Mouse (Mus musculus) kidney, adult 9 months (tissue): ENCODE data around the gene Creg1.

Source experiments
- DNase-seq: peaks from one replicate; pipeline ENCODE4 v3.0.0; 2022

The Creg1 gene

GRCm38 (mm10) chr1:165763635-165764372, at the start of gene Creg1:
Gene Creg1 (plus strand): TSS chr1:165763746.
- peak; percentile 96 for DNase-seq

DNA sequence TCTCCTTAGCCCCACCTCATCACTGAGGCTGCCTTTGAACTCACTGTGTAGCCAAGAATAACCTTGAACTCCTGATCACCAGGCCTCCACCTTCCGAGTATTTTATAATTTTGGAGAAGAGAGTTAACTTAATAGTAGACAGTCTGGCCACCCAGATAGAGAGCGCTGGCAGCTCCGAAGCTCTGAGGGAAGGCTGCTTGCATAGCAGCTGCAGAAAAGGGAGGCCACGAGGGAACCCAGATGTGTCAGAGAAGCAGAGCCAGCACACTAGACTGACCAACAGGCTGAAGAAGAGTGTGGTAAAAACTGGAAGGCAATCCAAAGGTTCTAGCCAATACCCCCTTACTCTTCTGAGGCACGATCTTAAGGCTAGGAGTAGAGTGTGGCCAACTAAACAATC, 49.7 kb upstream of the Creg1 start:
- no peak for DNase-seq

DNA sequence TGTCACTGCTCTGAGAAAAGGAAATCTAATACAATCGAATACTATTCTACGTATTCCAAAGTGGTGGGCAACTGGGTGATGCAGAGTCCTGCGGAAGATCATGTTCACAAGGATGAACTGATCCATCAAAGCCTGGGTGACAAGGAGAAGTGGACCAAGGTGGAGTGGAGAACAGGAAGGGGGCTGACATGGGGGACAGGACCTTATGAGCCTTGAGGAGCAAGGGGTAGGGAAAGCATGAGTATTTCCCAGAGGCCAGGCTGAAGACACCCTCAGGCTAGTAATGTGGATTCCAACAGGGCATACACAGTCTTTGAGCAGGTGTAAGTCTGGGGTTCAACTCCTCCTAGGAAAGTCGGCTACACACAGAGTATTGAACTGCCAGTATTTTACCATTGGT, 47.1 kb upstream of the Creg1 start:
- DNase-seq, result no peak

DNA sequence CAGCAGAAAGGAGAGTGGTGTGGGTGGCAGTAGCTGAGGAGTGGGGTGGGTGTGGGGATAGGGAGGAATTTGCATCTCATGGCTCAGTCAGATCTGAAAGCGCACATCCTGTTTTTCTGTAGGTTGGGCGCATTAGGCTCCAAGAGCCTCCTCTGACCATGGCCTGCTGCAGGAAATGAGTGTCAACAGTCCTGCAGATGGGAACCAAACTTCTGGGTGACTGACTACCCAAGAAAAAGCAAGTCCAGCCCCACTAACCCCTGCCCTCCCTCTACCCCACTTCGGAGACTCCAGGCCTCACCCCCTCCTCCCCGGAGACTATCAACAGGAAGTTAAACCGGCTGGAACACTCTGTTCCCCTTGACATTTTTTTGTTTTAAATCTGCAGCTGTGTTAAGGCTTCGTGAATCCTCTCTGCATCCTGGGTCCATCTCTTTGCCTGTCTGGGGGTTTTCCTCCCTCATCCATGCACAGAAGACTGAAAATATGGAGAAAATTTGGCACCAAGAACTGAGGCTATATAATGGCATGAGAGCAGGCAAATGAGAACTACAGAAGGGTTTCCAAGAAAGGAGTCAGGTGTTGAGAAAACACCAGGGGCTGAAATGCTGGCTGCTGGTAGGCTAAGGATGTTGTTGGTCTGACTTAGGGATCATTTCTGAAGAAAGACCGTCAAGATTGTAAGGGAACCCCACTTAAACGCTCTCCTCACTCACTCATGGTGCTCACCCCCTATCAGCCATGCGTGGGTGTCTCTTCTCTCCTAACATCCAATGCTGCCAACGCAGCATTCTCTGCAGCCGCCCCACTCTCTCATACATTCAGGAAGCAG, 45.6 kb upstream of the Creg1 start:
- peak; percentile 75 for DNase-seq

DNA sequence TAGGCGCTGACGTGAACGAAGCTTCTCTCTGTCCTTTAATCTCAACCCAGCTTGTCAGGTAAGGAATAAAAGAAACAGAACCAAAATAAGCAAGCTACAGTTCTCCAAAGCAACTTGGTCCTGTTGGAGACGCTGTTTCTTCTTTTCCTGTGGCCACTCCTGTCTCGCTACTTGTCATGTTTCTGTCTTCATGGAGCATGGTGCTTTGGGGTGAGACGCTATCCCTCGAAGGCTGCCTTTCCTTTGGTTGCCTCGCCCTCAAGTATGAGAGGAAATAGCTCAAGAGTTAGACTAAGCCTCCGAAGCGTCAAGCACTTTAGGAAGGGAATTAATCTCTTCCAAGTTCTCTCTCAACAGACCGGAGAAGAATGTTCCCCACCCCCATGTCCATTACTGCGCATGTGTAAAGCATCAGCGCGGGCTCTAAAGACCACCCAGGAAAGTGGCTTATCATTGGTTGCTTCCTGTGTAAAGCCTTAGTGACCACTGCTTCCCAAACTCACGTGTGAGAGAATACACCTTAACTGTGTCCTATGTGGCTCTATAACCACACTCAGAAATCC, 44.9 kb upstream of the Creg1 start:
- no peak for DNase-seq

- DNase-seq, result no peak
Observed at GRCm38 (mm10) chr1:165722531-165723123, 40.9 kb upstream of the Creg1 start.

DNA sequence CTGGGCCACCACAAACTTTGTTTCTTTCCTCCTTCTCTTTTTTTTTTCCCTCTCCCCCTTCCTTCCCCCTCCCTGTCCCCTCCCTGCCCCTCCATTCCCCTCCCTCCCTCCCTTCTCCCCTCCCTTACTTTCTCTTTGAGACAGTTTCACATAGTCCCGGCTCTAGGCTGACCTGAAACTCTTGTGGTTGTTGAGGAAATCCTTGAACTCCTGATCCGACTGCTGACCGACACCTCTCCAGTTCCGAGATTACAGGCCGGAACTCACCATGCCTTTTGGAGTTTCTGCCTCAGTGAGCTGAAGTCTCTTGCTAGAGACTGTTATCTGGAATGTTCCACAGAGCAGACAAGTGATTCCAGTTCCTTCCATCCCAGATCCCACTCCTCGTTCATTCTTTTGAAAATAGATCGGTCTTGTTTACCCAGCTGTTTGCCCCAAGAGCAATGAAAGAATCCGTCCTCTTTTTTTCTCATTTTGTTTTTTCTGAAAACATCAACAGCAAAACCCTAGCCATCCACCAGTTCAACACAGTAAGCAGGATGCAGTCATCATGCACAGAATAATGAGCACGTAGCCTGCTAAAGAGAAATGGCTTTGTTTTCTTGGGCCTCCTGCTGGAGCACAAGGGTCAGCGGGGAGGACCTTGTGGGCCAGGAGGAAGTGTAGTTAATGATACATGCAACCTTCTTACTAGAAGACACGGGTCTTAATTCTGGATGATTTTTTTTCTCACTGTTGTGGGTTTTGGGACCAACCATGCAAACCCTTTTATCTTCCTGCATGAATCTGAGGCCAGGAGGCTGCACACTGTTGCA, 39.1 kb upstream of the Creg1 start:
- DNase-seq, result no peak

DNA sequence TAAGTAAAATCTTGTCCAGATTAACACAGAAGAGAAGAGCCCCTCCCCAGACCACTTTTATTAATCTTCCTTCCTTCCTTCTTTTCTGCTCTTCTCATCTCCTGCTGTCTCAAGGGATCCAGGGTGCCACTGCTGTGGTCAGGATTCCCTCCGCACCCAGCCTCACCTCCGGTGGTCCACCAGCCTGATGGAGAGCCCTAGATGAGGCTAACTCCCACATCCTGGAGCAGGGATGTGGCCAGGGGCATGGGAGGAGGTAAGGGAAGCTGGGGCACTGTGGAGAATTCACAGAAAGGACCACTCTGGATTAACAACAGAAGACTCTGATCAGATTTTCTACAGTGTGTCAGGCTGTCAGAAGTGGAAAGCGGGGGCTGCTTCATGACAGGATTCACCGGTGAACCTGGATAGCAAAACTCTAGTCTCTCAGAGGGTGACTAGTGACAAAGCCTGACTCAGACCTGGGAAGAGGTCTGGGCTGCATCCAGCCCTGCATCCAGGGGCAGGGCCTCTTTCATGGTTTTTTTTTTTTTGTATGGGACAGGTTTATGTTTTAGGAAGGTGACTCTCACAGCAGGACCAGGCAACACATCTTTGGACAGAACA, 38.4 kb upstream of the Creg1 start:
- DNase-seq, result no peak

- DNase-seq, result no peak
Observed at GRCm38 (mm10) chr1:165726986-165727385, 36.6 kb upstream of the Creg1 start.

DNA sequence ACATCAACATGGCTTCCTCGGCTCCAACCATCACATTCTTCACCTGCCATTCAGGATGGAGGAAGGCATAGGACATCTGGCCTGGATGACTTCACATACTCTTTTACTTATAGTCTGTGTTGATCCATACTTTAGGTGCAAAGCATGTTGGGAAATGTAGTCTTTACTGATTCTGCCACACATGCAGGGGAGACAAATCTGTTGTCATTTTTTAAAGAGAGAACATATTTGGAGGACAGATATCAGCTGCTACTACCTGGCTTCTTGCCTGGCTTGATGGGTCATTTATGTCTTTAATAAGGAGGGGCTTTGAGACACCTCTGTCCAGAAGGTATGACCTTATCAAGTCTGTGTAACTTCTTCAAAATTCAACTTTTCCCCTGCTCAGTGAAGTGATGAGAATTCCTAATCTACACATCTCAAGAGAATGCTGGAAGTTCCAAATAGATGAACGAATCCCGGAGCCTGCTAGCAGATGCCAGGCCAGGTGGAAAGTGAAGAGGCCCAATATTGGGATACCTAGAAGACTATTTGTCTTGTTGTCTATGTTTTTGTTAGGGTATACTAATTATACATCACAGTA, 35.4 kb upstream of the Creg1 start:
- DNase-seq, result no peak

DNA sequence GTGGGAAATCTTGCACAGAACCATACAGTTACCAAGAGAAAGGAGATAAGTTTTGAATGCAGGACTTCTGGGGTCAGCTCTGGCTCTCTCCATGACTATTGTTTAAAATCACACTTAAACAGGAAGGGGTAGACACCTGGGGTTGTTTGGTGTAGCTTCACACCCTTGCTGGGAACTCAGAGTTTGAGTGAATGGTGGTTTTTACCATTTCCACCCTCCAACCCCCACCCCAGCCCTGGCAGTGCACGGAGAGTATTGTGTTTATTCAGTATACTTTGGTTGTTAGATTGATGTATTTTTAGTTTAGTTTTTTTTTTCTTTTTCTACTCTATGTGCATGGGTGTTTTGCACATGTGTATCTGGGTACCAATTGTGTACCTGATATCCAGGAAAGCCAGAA, 33.4 kb upstream of the Creg1 start:
- DNase-seq, result no peak

DNA sequence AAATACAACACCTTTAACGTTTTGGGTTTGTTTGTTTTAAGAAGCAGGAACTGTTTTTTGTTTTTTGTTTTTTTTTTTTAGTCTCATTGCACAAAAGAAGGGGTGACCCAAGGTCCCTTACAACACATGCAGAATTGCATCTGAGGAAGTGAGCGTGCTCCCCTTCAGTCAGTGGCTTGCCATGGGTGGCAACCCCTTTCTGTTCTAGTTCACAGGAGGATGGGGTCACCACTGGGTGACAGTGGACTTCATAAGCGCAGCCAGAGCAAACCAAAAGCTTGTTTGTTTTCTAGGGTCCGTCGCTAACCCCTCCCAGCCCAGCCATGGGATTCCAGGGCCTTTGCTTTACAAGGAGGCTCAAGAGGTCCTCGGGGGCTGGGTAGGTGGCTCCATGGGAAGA, 32.0 kb upstream of the Creg1 start:
- no peak for DNase-seq

DNA sequence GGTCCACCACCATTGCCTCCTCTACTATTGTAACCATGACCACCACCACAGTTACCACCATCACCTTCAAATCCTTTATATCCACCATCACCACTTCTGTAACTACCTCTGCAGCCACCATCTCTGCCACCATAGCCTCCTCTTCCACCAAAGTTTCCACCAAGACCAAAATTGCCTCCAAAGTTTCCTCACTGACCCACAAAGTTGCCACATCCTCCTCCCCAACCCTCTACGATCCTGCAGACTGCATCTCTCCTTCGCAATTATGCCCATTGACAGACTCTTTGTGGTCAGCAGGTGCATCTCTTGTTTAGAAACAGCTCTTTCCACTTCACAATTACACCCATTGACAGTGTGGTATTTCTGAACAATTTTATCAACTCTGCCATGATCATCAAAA, 28.7 kb upstream of the Creg1 start:
- DNase-seq, result no peak

DNA sequence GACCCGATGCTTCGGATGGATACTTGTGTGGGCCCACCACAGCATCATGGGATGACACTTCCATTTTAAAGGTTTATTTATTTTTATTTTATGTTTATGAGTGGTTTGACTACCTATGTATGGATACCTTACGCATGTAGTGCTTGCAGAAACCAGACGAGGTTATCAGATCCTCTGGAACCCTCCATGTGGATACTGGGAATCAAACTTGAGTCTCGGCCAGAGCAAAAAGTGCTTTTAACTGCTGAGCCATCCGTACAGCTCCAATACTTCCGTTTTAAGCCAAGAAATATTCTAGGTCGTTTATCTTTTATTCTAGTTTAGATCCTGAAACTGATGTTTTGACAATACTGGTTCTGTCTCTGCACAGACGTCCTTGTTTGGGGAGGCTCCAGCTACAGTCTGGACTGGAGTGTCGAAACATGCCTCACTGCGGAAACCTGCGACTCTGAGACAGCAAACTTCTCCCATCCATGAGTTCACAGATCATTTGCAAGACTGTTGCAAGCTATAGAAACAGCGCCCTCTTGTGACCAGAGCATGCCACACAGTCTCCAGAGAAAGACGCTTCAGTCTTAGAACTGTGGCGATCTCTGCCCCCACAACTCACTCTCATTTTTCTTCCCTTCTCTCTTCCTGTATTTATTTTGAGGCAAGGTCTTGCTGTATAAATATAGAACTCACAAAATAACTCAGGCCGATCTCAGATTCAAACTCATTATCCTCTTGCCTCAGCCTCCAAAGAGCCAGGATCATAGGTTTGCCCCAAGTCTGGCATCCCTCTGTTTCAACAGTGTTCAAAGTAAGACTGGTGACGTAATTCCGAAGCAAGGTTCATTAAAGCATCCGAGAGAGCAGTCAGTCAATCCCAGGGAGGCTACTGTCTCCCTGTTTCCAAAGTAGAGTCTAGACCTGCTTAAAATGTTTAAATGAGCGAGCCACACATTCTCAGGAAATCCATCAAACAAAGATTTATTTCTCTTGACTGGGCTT, 27.4 kb upstream of the Creg1 start:
- peak; percentile 92 for DNase-seq

- no peak for DNase-seq
Observed at GRCm38 (mm10) chr1:165737451-165737850, 26.1 kb upstream of the Creg1 start.

GRCm38 (mm10) chr1:165737867-165738266, 25.7 kb upstream of the Creg1 start:
- DNase-seq, result no peak

- DNase-seq, result no peak
Observed at GRCm38 (mm10) chr1:165738985-165739384, 24.6 kb upstream of the Creg1 start.

DNA sequence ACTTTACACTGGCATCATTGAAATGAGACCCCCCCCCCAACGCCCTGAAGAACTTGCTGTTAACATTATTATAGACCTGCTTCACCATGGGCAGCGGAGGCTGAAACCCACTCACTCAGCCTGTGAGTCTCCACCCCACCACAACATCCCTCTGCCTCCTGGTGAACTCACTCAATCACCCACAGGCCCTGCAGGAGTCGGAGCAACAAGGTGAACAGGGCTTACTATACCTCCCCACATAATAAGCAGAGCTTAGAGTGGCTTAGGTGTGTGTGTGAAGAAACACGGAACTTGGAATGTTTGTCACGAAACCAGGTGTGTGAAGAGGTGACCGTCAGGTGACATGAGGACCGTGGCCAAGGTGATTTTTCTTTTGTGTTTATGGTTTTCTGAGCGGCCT, 21.6 kb upstream of the Creg1 start:
- DNase-seq, result no peak

DNA sequence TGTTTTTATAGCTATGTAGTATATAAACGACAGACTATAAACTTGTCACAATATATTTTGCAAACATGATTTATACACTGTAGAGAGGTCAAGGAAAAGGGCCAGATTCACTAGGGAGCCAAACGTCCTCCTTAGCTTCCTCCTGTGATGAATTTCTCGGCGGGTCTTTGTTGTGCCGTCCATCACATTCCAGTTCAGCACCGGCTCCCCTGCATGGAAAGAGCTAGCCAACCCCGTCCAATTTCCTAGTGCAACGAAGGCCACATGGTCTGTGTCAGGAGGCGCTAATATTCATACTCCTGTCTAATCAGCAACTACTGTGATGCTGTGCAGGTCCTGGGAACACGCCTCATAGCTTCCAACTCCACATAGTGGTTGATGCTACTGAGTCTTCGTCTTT, 15.5 kb upstream of the Creg1 start:
- no peak for DNase-seq

DNA sequence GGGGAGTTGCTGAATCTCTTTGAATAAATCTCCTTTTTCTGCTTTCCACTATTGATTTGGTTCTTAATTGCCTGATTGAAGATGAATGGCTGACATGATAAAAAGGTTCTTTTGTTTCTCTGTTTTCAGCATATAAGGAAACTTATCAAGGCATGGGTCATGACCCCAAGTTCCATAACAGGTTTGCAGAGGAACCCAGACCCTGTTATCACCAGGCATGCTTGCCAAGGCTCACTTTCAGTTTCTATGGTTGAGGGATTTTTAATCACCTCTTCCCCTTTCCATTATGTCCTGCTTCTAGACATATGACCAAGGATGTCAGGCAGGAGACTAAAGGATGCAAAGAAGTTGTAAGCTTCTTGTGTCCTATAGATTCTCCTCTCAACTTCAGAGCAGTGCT, 12.4 kb upstream of the Creg1 start:
- no peak for DNase-seq

- no peak for DNase-seq
Observed at GRCm38 (mm10) chr1:165751838-165752237, 11.7 kb upstream of the Creg1 start.
